23 mouse cellular contexts compared by ENCODE assay signal in genomic region chr9:24490516-24490915, GRCm38 (mm10). TPM values are rescaled to one million over a fixed set of nuclear protein-coding genes. Genes with fewer than 3 reads are reported as not detected.
DNase-seq lines count a peak whose midpoint lies in the region; ATAC-seq lines count a peak whose summit lies in the region.
"Had no signal": no experiment of that assay in that cellular context is flagged by ENCODE, and none has a peak within 500 bp of the region (broad histone marks: within the 10 kb centered on the region; RNA-seq: fewer than 3 reads in every experiment).

No protein-coding gene starts in this region.

- H3K9ac ChIP-seq in intestine, embryonic 16.5 days (ENCODE audit: low read depth, low read length) = no peak overlapping the region
- no peak overlapping the region for H3K9ac ChIP-seq in liver, embryonic 15.5 days
- H3K9ac ChIP-seq: embryonic facial prominence, embryonic 15.5 days; forebrain, embryonic 12.5 days; limb, embryonic 13.5 days; neural tube, embryonic 15.5 days had no signal

- H3K4me1 ChIP-seq in intestine, embryonic 16.5 days (ENCODE audit: control insufficient read depth, insufficient read depth, low read length) = no peaks in the 10 kb centered on the region
- H3K4me1 ChIP-seq in liver, embryonic 15.5 days (replicated peaks) = peaks cover 69% of the 10 kb centered on the region
- H3K4me1 ChIP-seq: embryonic facial prominence, embryonic 15.5 days; forebrain, embryonic 12.5 days; hindbrain, embryonic 10.5 days; limb, embryonic 13.5 days; neural tube, embryonic 15.5 days had no signal

- no peak overlapping the region for H3K27ac ChIP-seq in intestine, embryonic 16.5 days (ENCODE audit: low read length)
- peak overlapping the region; percentile 73 for H3K27ac ChIP-seq in liver, embryonic 15.5 days (replicated peaks)
- H3K27ac ChIP-seq: embryonic facial prominence, embryonic 15.5 days; forebrain, embryonic 12.5 days; hindbrain, embryonic 10.5 days; hindbrain, postnatal 0 days; limb, embryonic 13.5 days; neural tube, embryonic 15.5 days had no signal

- intact Hi-C loops in heart, postnatal 10 days (cut with DNase I) = no loop called here

- WGBS in intestine, embryonic 16.5 days = 89% methylated on average over 5 of the region's 5 CpGs
- 25% methylated on average over 5 of the region's 5 CpGs for WGBS in liver, embryonic 15.5 days (ENCODE audit: insufficient replicate concordance)

- H3K4me3 ChIP-seq in intestine, embryonic 16.5 days (ENCODE audit: low read length) = no peak overlapping the region
- H3K4me3 ChIP-seq in liver, embryonic 15.5 days (replicated peaks) = no peak overlapping the region
- H3K4me3 ChIP-seq: embryonic facial prominence, embryonic 15.5 days; forebrain, embryonic 12.5 days; hindbrain, embryonic 10.5 days; limb, embryonic 13.5 days; neural tube, embryonic 15.5 days had no signal

- no peaks in the 10 kb centered on the region for H3K36me3 ChIP-seq in intestine, embryonic 16.5 days (ENCODE audit: control insufficient read depth, insufficient read depth, low read length)
- 0 out of 2 replicates have a peak, but pooled peaks cover 4% of the 10 kb centered on the region for H3K36me3 ChIP-seq in liver, embryonic 15.5 days (replicated peaks)
- H3K36me3 ChIP-seq: embryonic facial prominence, embryonic 15.5 days; forebrain, embryonic 12.5 days; hindbrain, embryonic 10.5 days; limb, embryonic 13.5 days; neural tube, embryonic 15.5 days had no signal

- no peaks in the 10 kb centered on the region for H3K9me3 ChIP-seq in intestine, embryonic 16.5 days (ENCODE audit: control insufficient read depth, low read length)
- H3K9me3 ChIP-seq in liver, embryonic 15.5 days (replicated peaks) = no peaks in the 10 kb centered on the region
- H3K9me3 ChIP-seq: embryonic facial prominence, embryonic 15.5 days; forebrain, embryonic 12.5 days; hindbrain, embryonic 10.5 days; limb, embryonic 13.5 days; neural tube, embryonic 15.5 days had no signal

- DNase-seq in heart, adult 11 months = peak; percentile 52
- no peak for DNase-seq in heart, postnatal 10 days
- no peak for DNase-seq in kidney, postnatal 14 days
- DNase-seq in adrenal gland, postnatal 10 days = no peak
- no peak for DNase-seq in heart, adult 8-10 months (ENCODE audit: low spot score)
- DNase-seq in ovary, postnatal 10 days (ENCODE audit: low spot score) = no peak
- DNase-seq: adrenal gland, postnatal 14 days; cerebellum, adult 11-12 months; cerebellum, postnatal 25 days; gastrocnemius, postnatal 14 days; kidney, adult 8-10 months; right cerebral cortex, postnatal 25 days; thymus, adult 2 months had no signal

- H3K27me3 ChIP-seq in intestine, embryonic 16.5 days (replicated peaks; ENCODE audit: control insufficient read depth, insufficient read depth, low read length) = no peaks in the 10 kb centered on the region
- no peaks in the 10 kb centered on the region for H3K27me3 ChIP-seq in liver, embryonic 15.5 days
- H3K27me3 ChIP-seq: embryonic facial prominence, embryonic 15.5 days; forebrain, embryonic 12.5 days; limb, embryonic 13.5 days; neural tube, embryonic 15.5 days had no signal

- H3K4me2 ChIP-seq in intestine, embryonic 16.5 days (ENCODE audit: low read depth, low read length) = no peak overlapping the region
- H3K4me2 ChIP-seq in liver, embryonic 15.5 days = peak overlapping the region; percentile 37
- H3K4me2 ChIP-seq: embryonic facial prominence, embryonic 15.5 days; forebrain, embryonic 12.5 days; limb, embryonic 13.5 days; neural tube, embryonic 15.5 days had no signal

- ATAC-seq in intestine, embryonic 16.5 days = peak; percentile 58
- peak; percentile 58 for ATAC-seq in liver, embryonic 15.5 days (ENCODE audit: insufficient read depth)
- ATAC-seq: activated CD4-positive, CD25-positive, alpha-beta regulatory T cell, adult 4 months; hindbrain, postnatal 0 days; midbrain, embryonic 16.5 days had no signal

RNA-seq across cellular contexts. Expression of gene Dpy19l1, which starts 12.4 kb away (rescaled TPM):
- total RNA-seq in heart, postnatal 10 days (2021) = 10 to 100 TPM; 16.9 to 19.0 TPM
- polyA plus RNA-seq in intestine, embryonic 16.5 days (2015; fragmentation: Nextera tagmentation; extraction: Ambion mirVana) = 3.7 and 4.3 TPM in 2 replicates
- 12.3 and 13.4 TPM in 2 replicates for polyA plus RNA-seq in liver, embryonic 15.5 days (2015; fragmentation: Nextera tagmentation; extraction: Ambion mirVana)
- total RNA-seq in adrenal gland, postnatal 10 days (2021) = 10 to 100 TPM; 31.8 to 40.8 TPM
- 1 to 10 TPM; 5.5 to 7.4 (median 7.4) TPM for total RNA-seq in heart, adult 8-10 months (2022)
